Mouse (Mus musculus): ENCODE measurements around the gene Gm20388.

DNA sequence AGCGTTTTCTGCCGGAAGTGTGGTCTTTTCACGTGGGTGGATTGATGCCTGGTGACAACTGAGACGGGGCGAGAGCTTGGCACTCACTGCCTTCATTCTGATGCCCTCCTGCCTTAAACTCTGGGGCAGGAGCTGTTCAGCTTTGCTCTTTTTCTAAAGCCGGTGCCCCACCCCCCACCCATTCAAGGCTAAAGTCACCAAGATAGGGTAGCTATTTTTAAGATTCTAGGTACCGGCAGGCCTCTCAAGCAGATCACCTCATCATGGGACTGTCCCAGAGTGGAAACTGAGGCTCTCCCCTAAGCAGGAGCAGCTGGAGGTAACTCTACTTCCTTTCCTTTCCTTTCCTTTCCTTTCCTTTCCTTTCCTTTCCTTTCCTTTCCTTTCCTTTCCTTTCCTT, 4260.0 kb downstream of the Gm20388 start:
- TF ChIP-seq POLR2A (IDR thresholded peaks at IDR 0.05; ENCODE audit: insufficient read depth, low read length) (no peak), EP300 (IDR thresholded peaks at IDR 0.05; ENCODE audit: insufficient read depth, low read depth, low read length) (no peak)

Data from ES-Bruce4 (cell line).